Mouse (Mus musculus): ENCODE data around the gene Klhl30. TPM values are rescaled to one million over a fixed set of nuclear protein-coding genes. Genes with fewer than 3 reads are reported as not detected.

Klhl30 gene
- polyA plus RNA-seq, 1 experiment from 2014 or later: 1.7 TPM

- Histone ChIP-seq H3K9me3 (ENCODE audit: control insufficient read depth, low read length) (no peaks in the 10 kb centered on the region), H3K4me1 (replicated peaks; ENCODE audit: control insufficient read depth, insufficient read depth, low read length) (peaks cover 34% of the 10 kb centered on the region), H3K4me2 (ENCODE audit: low read depth, low read length) (peak overlapping the region; percentile 99), H3K27me3 (ENCODE audit: control insufficient read depth, insufficient read depth, low read depth, low read length) (no peaks in the 10 kb centered on the region), H3K9ac (ENCODE audit: low read length) (peak overlapping the region; percentile 90), H3K36me3 (ENCODE audit: control insufficient read depth, insufficient read depth, low read length) (no peaks in the 10 kb centered on the region; the same call in 1 of the 2 replicates), H3K27ac (ENCODE audit: low read length) (no peak overlapping the region), H3K4me3 (ENCODE audit: low read length) (peak overlapping the region; percentile 87)
- 62% methylated on average over 8 of the region's 8 CpGs for WGBS
- no peak for ATAC-seq (ENCODE audit: low read depth)
These were observed 60.9 kb downstream of the Klhl30 start for GRCm38 (mm10) chr1:91411631-91412285.

Other genes with a start within 250 kb of the Klhl30 start
- gene Rbm44, start 205.9 kb upstream of the Klhl30 start, polyA plus RNA-seq (2015; fragmentation: Nextera tagmentation; extraction: Ambion mirVana): 1.3 and 1.7 TPM in 2 replicates
- gene Ramp1, start 171.2 kb upstream of the Klhl30 start, polyA plus RNA-seq (2015; fragmentation: Nextera tagmentation; extraction: Ambion mirVana): 8.6 and 9.4 TPM in 2 replicates
- 60.8 and 65.7 TPM in 2 replicates for gene Ube2f, start 100.7 kb upstream of the Klhl30 start, polyA plus RNA-seq (2015; fragmentation: Nextera tagmentation; extraction: Ambion mirVana)
- 16.7 and 19.0 TPM in 2 replicates for gene Scly, start 52.7 kb upstream of the Klhl30 start, polyA plus RNA-seq (2015; fragmentation: Nextera tagmentation; extraction: Ambion mirVana)
- not detected in 2 replicates for gene Espnl, start 28.9 kb upstream of the Klhl30 start, polyA plus RNA-seq (2015; fragmentation: Nextera tagmentation; extraction: Ambion mirVana)
- 1.6 and 2.2 TPM in 2 replicates for gene Erfe, start 15.4 kb downstream of the Klhl30 start, polyA plus RNA-seq (2015; fragmentation: Nextera tagmentation; extraction: Ambion mirVana)
- gene Ilkap, start 47.8 kb downstream of the Klhl30 start, polyA plus RNA-seq (2015; fragmentation: Nextera tagmentation; extraction: Ambion mirVana): 133 and 139 TPM in 2 replicates
- 73.2 and 77.2 TPM in 2 replicates for gene Hes6, start 63.0 kb downstream of the Klhl30 start, polyA plus RNA-seq (2015; fragmentation: Nextera tagmentation; extraction: Ambion mirVana)
- gene Per2, start 108.3 kb downstream of the Klhl30 start, polyA plus RNA-seq (2015; fragmentation: Nextera tagmentation; extraction: Ambion mirVana): 10.7 and 12.2 TPM in 2 replicates
- 12.8 and 13.0 TPM in 2 replicates for gene Traf3ip1, start 143.6 kb downstream of the Klhl30 start, polyA plus RNA-seq (2015; fragmentation: Nextera tagmentation; extraction: Ambion mirVana)
- 5.8 and 6.0 TPM in 2 replicates for gene Asb1, start 189.5 kb downstream of the Klhl30 start, polyA plus RNA-seq (2015; fragmentation: Nextera tagmentation; extraction: Ambion mirVana)

Measured in lung, embryonic 16.5 days (tissue).